Mouse (Mus musculus): ENCODE measurements at regions not wholly inside any gene's neighbourhood (a gene's known extent, or its start where the extent isn't known, plus 50 kb on each side); places are given as distances from the start of the nearest gene placed in this dataset.
A peak's percentile ranks its signal among the peaks of the same experiment; 100 is the strongest.

DNA sequence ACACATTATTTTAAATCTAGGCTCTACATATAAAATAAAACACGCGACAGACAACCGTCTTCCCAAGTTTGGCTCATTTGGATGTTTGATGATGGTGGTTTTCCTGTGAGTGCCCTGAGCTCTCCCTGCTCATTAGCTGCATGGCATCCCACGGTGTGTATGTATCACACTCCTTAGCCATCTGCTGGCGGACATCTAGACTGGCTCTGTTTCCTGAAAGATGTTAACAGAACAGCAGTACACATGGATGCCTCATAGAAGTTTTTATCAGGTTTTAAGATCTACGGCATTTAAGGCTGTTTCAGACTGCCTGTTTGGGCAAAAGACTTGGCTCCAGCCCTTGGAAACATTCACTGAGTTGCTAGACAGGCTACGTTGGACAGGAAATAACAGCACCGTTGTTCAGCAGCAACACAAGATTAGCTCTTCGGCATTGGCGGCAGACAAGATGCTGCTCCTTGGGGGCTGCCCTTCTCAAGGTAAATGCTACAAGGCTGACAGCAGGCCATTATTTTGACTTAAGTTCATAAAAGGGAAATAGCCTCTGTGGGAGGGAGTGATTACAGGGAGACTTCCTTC lies 61.5 kb upstream of the Tmem150c start:
- 34% methylated on average over 10 of the region's 10 CpGs for WGBS
- no peak overlapping the region for H3K4me2 ChIP-seq
- no peak for ATAC-seq (ENCODE audit: insufficient number of reproducible peaks, low FRiP score, low TSS enrichment, low read depth)
- H3K9ac ChIP-seq = no peak overlapping the region
- H3K36me3 ChIP-seq = no peaks in the 10 kb centered on the region
- H3K9me3 ChIP-seq = no peaks in the 10 kb centered on the region
- no peaks in the 10 kb centered on the region for H3K27me3 ChIP-seq
- no peak overlapping the region for H3K4me3 ChIP-seq
- H3K4me1 ChIP-seq = peaks cover 7% of the 10 kb centered on the region; the same call in 1 of the 2 replicates
- no peak overlapping the region for H3K27ac ChIP-seq

DNA sequence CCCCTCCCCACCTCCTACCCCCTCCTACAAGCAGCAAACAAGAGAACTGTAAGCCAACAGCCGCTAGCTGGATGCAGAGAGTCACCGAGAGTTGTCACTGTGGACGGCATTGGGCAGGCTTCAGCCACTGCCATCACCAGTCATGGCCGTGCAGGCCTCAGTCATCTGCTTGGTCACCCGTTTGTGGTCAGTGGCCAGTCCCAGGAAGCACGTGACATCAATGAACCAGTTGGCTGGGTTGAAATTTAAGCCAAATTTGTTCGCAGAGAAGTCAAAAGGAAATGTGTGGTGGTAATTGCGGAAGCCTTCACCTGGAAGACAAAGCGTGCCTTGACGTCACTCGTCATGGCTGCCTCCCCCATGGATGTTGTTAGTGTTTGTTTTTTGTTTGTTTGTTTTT lies 60.7 kb upstream of the Tmem150c start:
- Histone ChIP-seq H3K4me1 (peaks cover 7% of the 10 kb centered on the region; the same call in 1 of the 2 replicates), H3K4me2 (no peak overlapping the region), H3K4me3 (no peak overlapping the region), H3K9me3 (no peaks in the 10 kb centered on the region), H3K9ac (no peak overlapping the region), H3K27me3 (no peaks in the 10 kb centered on the region), H3K27ac (no peak overlapping the region), H3K36me3 (no peaks in the 10 kb centered on the region)
- 85% methylated on average over 11 of the region's 11 CpGs for WGBS
- ATAC-seq (ENCODE audit: insufficient number of reproducible peaks, low FRiP score, low TSS enrichment, low read depth) = no peak

DNA sequence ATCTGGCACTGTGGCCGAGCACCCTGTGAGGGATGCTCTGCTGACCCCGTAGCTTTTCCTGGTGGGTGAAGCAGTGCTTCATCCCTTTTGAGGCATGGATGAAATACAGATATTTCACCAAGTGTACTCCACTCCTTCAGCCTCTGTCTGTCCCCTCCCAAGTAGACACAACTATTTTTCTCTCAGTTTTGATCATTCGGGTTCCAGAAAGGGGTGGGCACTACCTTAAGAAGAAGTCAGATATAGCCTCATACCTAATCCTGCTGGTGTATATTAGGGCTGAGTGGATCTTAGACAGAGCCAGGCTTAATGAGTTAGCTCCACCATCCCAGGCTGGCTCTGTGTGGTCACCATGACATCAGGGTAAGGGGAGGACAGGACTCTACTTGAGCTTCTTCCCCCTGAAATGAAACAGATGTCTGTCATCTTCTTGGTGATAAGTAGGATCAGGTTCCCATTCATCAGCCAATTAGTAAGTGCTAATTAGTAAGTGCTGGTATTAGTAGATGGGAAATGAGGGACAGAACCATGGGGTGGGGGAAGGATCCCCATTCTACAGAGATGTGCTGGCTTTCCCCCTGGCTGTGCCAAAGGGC lies 58.7 kb upstream of the Tmem150c start:
- H3K36me3 ChIP-seq = no peaks in the 10 kb centered on the region
- H3K9ac ChIP-seq = no peak overlapping the region
- no peak overlapping the region for H3K4me2 ChIP-seq
- no peaks in the 10 kb centered on the region for H3K9me3 ChIP-seq
- ATAC-seq (ENCODE audit: insufficient number of reproducible peaks, low FRiP score, low TSS enrichment, low read depth) = no peak
- 94% methylated on average over 3 of the region's 3 CpGs for WGBS
- no peaks in the 10 kb centered on the region for H3K27me3 ChIP-seq
- H3K4me3 ChIP-seq = no peak overlapping the region
- no peak overlapping the region for H3K27ac ChIP-seq
- H3K4me1 ChIP-seq = peaks cover 7% of the 10 kb centered on the region; the same call in 1 of the 2 replicates

DNA sequence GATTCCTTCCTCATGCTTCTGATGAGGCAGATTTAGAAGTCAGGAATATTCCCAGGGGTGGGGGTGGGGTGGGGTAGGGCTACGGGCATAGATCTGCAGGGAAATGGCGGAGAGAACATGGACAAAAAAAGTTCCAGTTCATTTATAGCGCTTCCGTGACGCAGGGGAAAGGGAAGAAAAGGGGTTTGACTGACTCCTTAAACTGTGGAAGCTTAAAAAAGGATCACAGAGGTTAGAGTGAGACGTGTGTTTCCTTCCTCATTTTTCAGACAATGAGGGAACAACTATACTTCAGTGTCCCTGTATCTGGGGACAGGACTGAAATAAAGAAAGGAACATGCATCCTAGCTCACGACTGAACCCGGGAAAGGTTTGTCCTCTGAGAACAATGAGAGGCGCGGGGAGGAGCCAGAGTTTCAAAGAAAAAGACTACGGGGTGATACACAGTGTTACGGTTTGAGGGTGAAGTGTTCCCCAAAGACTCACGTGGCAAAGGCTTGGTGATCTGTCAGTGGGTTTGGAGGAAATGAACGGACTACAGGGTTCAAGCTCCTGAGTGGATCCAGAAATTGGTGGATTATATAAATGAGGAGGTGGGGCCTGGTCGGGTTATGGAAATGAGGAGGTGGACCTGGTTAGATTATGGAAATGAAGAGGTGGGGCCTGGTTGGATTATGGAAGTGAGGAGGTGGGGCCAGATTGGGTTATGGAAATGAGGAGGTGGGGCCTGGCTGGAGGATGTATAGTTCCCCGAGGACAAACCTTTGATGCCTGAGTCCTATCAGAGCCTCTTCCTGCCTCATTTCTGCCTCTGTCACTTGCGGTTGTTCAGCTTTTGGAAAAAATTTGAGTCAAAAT lies 57.8 kb upstream of the Tmem150c start:
- no peak for ATAC-seq (ENCODE audit: insufficient number of reproducible peaks, low FRiP score, low TSS enrichment, low read depth)
- Histone ChIP-seq H3K36me3 (no peaks in the 10 kb centered on the region), H3K27me3 (no peaks in the 10 kb centered on the region), H3K4me3 (no peak overlapping the region), H3K27ac (peak overlapping the region; percentile 47; the same call in 1 of the 2 replicates), H3K4me2 (no peak overlapping the region), H3K4me1 (peaks cover 7% of the 10 kb centered on the region; the same call in 1 of the 2 replicates), H3K9me3 (no peaks in the 10 kb centered on the region), H3K9ac (no peak overlapping the region)
- WGBS = 41% methylated on average over 17 of the region's 17 CpGs

DNA sequence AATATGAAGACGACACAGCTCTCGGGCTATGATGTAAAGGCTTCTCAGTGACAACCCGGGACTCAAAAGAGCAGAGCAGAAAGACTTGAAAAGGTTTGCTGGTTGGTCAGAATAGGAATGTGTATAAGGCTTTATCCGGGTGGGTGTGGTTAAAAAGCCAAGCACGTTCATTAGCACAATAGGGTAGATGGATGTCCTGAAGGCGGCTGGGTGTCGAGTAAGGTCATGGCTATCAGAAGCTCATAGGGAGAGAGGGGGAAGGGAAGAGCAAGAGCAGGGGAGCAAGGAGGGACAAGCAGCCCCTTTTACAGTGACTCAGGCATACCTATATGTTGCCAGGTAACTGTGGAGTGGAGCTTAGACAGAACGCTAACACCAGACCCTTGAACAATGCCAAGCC lies 54.3 kb upstream of the Tmem150c start:
- no peaks in the 10 kb centered on the region for H3K9me3 ChIP-seq
- peaks cover 7% of the 10 kb centered on the region; the same call in 1 of the 2 replicates for H3K4me1 ChIP-seq
- no peak overlapping the region for H3K27ac ChIP-seq
- no peak for ATAC-seq (ENCODE audit: insufficient number of reproducible peaks, low FRiP score, low TSS enrichment, low read depth)
- no peak overlapping the region for H3K4me2 ChIP-seq
- H3K9ac ChIP-seq = no peak overlapping the region
- 81% methylated on average over 8 of the region's 8 CpGs for WGBS
- H3K4me3 ChIP-seq = no peak overlapping the region
- no peaks in the 10 kb centered on the region for H3K27me3 ChIP-seq
- no peaks in the 10 kb centered on the region for H3K36me3 ChIP-seq

DNA sequence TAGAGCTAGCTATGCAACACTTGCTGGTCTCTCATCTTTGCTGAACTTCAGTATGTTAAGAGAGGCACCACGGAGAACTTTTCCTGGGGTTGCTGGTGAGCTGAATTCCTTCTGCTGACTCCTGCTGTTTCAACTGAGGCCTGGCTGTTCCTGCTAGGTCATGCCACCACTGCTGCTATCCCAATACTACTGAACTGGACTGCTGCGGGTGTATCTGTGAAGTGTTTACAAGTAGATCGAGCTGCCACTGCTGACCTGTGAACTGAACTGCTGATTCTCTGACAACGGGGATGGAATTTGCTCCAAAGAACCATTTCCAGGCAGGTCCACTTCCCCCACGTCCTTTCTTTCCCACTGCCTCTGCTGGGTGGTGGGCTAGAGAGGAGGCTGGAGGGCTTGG lies 51.1 kb upstream of the Tmem150c start:
- WGBS = 74% methylated on average over 5 of the region's 5 CpGs
- no peak overlapping the region for H3K4me2 ChIP-seq
- H3K9me3 ChIP-seq = no peaks in the 10 kb centered on the region
- H3K27ac ChIP-seq = no peak overlapping the region
- H3K36me3 ChIP-seq = no peaks in the 10 kb centered on the region
- ATAC-seq (ENCODE audit: insufficient number of reproducible peaks, low FRiP score, low TSS enrichment, low read depth) = no peak
- no peaks in the 10 kb centered on the region for H3K27me3 ChIP-seq
- no peak overlapping the region for H3K9ac ChIP-seq
- no peak overlapping the region for H3K4me3 ChIP-seq
- H3K4me1 ChIP-seq = no peaks in the 10 kb centered on the region; the same call in 1 of the 2 replicates
